Mouse (Mus musculus): ENCODE data around the gene Nrf1. TPM values are rescaled to one million over a fixed set of nuclear protein-coding genes. Genes with fewer than 3 reads are reported as not detected.

The Nrf1 gene
- polyA plus RNA-seq, 2 experiments = 31.2 to 33.1 TPM

- ATAC-seq (ENCODE audit: insufficient read depth) (no peak), DNase-seq (ENCODE audit: low read depth in 3 of 3, low spot score in 3 of 3) (no peak)
- no peak overlapping the region for H3K4me3 ChIP-seq (ENCODE audit: insufficient read depth in 1 of 2, low read depth in 2 of 2, low read length in 2 of 2)
- no peaks in the 10 kb centered on the region for H3K4me1 ChIP-seq (replicated peaks; ENCODE audit: control insufficient read depth in 2 of 2, insufficient read depth in 2 of 2, low read length in 1 of 2)
- no peak overlapping the region for H3K4me2 ChIP-seq (ENCODE audit: low read depth)
- H3K9ac ChIP-seq (replicated peaks) = no peak overlapping the region
- H3K9me3 ChIP-seq (ENCODE audit: control insufficient read depth, low read length) = no peaks in the 10 kb centered on the region
- H3K27ac ChIP-seq = no peak overlapping the region
- WGBS (ENCODE audit: insufficient replicate concordance) = 12% methylated on average over 3 of the region's 3 CpGs
- H3K27me3 ChIP-seq (ENCODE audit: control insufficient read depth, insufficient read depth, low read length) = peaks cover 42% of the 10 kb centered on the region
- no peaks in the 10 kb centered on the region for H3K36me3 ChIP-seq (replicated peaks; ENCODE audit: control insufficient read depth, insufficient read depth, low read depth)
- TF ChIP-seq CTCF (IDR thresholded peaks at IDR 0.05; ENCODE audit: low read depth) (no peak), EP300 (IDR thresholded peaks at IDR 0.05; ENCODE audit: low read depth) (no peak)
Measured at GRCm38 (mm10) chr6:30166349-30166748, 118.6 kb downstream of the Nrf1 start.

DNA sequence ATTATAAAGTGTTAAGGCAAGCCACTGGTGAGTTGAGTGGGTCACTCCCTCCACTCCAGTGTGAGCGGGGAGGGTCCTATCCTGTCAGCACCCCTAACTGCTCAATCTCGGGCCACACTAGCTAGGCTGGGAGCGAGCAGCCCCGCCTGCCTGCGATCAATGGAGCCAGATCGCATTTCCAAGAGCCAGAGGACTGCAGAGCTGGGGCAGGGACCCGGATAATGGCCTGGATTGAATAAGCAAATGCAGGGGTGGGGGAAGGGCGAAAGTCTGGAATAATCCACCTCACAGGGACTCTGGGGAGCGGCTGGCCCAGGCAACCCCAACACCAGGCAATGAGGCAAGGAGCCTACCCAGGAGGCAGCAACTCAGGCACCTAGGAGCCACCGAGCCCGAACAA lies 119.4 kb downstream of the Nrf1 start:
- H3K4me1 ChIP-seq (replicated peaks; ENCODE audit: control insufficient read depth in 2 of 2, insufficient read depth in 2 of 2, low read length in 1 of 2) = no peaks in the 10 kb centered on the region
- H3K27ac ChIP-seq = no peak overlapping the region
- H3K4me2 ChIP-seq (ENCODE audit: low read depth) = no peak overlapping the region
- no peaks in the 10 kb centered on the region for H3K36me3 ChIP-seq (replicated peaks; ENCODE audit: control insufficient read depth, insufficient read depth, low read depth)
- 42% methylated on average over 11 of the region's 11 CpGs for WGBS (ENCODE audit: insufficient replicate concordance)
- ATAC-seq (ENCODE audit: insufficient read depth) = no peak
- DNase-seq (ENCODE audit: low read depth in 3 of 3, low spot score in 3 of 3) = no peak
- H3K9me3 ChIP-seq (ENCODE audit: control insufficient read depth, low read length) = no peaks in the 10 kb centered on the region
- no peak overlapping the region for H3K4me3 ChIP-seq (ENCODE audit: insufficient read depth in 1 of 2, low read depth in 2 of 2, low read length in 2 of 2)
- peaks cover 50% of the 10 kb centered on the region for H3K27me3 ChIP-seq (ENCODE audit: control insufficient read depth, insufficient read depth, low read length)
- no peak overlapping the region for H3K9ac ChIP-seq (replicated peaks)
- no peak for TF ChIP-seq EP300 (IDR thresholded peaks at IDR 0.05; ENCODE audit: low read depth)
- no peak for TF ChIP-seq CTCF (IDR thresholded peaks at IDR 0.05; ENCODE audit: low read depth)

DNA sequence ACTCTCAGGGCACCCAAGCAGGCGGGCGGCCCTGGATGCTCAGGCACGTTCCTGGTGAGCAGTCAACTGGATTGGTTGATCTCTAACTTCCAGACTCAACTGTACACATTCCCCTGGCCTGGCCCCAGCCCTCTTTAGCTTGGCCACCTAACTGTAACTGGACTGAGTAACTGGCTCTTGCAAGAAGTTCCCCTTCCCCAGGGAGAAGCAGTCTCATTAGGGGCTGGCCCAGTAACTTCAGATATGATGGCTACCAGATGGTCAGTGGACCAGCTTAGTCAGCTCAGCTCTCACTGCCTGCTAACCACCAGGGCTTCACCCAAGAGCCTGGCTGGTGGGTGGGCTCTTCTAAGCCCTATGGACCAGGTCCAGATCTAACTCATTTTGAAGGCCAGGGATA lies 120.5 kb downstream of the Nrf1 start:
- peaks cover 61% of the 10 kb centered on the region for H3K27me3 ChIP-seq (ENCODE audit: control insufficient read depth, insufficient read depth, low read length)
- no peaks in the 10 kb centered on the region for H3K9me3 ChIP-seq (ENCODE audit: control insufficient read depth, low read length)
- H3K27ac ChIP-seq = no peak overlapping the region
- no peak overlapping the region for H3K4me3 ChIP-seq (ENCODE audit: insufficient read depth in 1 of 2, low read depth in 2 of 2, low read length in 2 of 2)
- ATAC-seq (ENCODE audit: insufficient read depth) (no peak), DNase-seq (ENCODE audit: low read depth in 3 of 3, low spot score in 3 of 3) (no peak)
- TF ChIP-seq EP300 (IDR thresholded peaks at IDR 0.05; ENCODE audit: low read depth) (no peak), CTCF (IDR thresholded peaks at IDR 0.05; ENCODE audit: low read depth) (no peak)
- no peaks in the 10 kb centered on the region for H3K36me3 ChIP-seq (replicated peaks; ENCODE audit: control insufficient read depth, insufficient read depth, low read depth)
- 86% methylated on average over 3 of the region's 3 CpGs for WGBS (ENCODE audit: insufficient replicate concordance)
- H3K4me1 ChIP-seq (replicated peaks; ENCODE audit: control insufficient read depth in 2 of 2, insufficient read depth in 2 of 2, low read length in 1 of 2) = no peaks in the 10 kb centered on the region
- H3K4me2 ChIP-seq (ENCODE audit: low read depth) = no peak overlapping the region
- no peak overlapping the region for H3K9ac ChIP-seq (replicated peaks)

- Histone ChIP-seq H3K9me3 (ENCODE audit: control insufficient read depth, low read length) (no peaks in the 10 kb centered on the region), H3K36me3 (replicated peaks; ENCODE audit: control insufficient read depth, insufficient read depth, low read depth) (no peaks in the 10 kb centered on the region), H3K27ac (no peak overlapping the region), H3K27me3 (ENCODE audit: control insufficient read depth, insufficient read depth, low read length) (peaks cover 70% of the 10 kb centered on the region), H3K4me1 (replicated peaks; ENCODE audit: control insufficient read depth in 2 of 2, insufficient read depth in 2 of 2, low read length in 1 of 2) (peaks cover 0 to 4% of the 10 kb centered on the region in 2 experiments; a peak in 1 of 4 replicates), H3K4me2 (ENCODE audit: low read depth) (no peak overlapping the region), H3K9ac (replicated peaks) (no peak overlapping the region), H3K4me3 (ENCODE audit: insufficient read depth in 1 of 2, low read depth in 2 of 2, low read length in 2 of 2) (no peak overlapping the region)
- ATAC-seq (ENCODE audit: insufficient read depth) = no peak
- no peak for DNase-seq (ENCODE audit: low read depth in 3 of 3, low spot score in 3 of 3)
- WGBS (ENCODE audit: insufficient replicate concordance) = 70% methylated on average over 12 of the region's 12 CpGs
- TF ChIP-seq EP300 (IDR thresholded peaks at IDR 0.05; ENCODE audit: low read depth) (no peak), CTCF (IDR thresholded peaks at IDR 0.05; ENCODE audit: low read depth) (no peak)
Measured at GRCm38 (mm10) chr6:30169148-30169547, 121.4 kb downstream of the Nrf1 start.

DNA sequence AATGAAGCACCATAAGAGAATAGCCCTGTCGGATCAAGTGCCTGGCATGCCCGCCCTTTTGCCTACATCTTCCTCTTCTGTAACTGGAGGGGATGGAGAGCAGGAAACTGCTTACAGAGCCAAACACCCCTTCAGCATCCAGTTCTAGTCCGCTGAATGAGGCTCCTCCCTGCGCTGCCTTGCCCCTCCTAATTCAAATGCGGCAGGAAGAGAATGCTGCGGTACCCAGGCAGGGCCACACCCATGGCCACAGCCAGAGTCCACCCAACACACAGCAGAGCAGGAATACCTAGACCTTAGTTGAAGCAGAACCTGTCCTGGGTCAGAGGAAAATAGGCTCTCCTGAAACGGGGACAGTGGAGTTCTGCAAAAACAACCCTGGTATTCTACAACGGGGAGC lies 123.4 kb downstream of the Nrf1 start:
- no peak for DNase-seq (ENCODE audit: low read depth in 3 of 3, low spot score in 3 of 3)
- Histone ChIP-seq H3K9ac (replicated peaks) (no peak overlapping the region), H3K4me1 (replicated peaks; ENCODE audit: control insufficient read depth in 2 of 2, insufficient read depth in 2 of 2, low read length in 1 of 2) (peaks cover 0 to 4% of the 10 kb centered on the region in 2 experiments; a peak in 1 of 4 replicates), H3K4me3 (ENCODE audit: insufficient read depth in 1 of 2, low read depth in 2 of 2, low read length in 2 of 2) (no peak overlapping the region), H3K27me3 (ENCODE audit: control insufficient read depth, insufficient read depth, low read length) (peaks cover 90% of the 10 kb centered on the region), H3K36me3 (replicated peaks; ENCODE audit: control insufficient read depth, insufficient read depth, low read depth) (no peaks in the 10 kb centered on the region), H3K4me2 (ENCODE audit: low read depth) (no peak overlapping the region), H3K27ac (no peak overlapping the region), H3K9me3 (ENCODE audit: control insufficient read depth, low read length) (no peaks in the 10 kb centered on the region)
- no peak for TF ChIP-seq CTCF (IDR thresholded peaks at IDR 0.05; ENCODE audit: low read depth)
- no peak for TF ChIP-seq EP300 (IDR thresholded peaks at IDR 0.05; ENCODE audit: low read depth)
- no peak for ATAC-seq (ENCODE audit: insufficient read depth)
- WGBS (ENCODE audit: insufficient replicate concordance) = 16% methylated on average over 8 of the region's 8 CpGs

Measured in liver, embryonic 14.5 days (tissue).